Mouse (Mus musculus): ENCODE measurements around the gene Sphk2.

Gene Sphk2

DNA sequence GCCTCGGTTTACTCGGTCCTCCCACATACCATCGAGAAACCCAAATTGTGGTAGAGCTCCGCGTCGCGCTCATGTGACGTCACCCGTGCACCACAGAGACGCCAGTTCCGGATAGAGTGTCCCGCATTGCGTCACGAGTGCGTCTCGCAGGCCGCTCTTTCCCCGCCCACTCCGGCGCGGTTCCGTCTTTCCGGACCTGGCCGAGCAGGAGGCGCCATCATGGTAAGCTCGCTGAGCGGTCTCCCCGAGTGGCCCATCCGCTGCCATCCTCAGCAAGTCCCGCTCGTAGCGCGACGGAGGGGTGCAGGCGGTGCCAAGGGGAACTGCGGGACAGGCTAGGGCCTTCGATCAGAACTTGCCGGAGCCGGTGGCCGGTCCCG lies at the start of gene Sphk2:
Sphk2 (minus strand) TSS at position 85 of the 380 bp plus-strand sequence.
- DNase-seq = peak; percentile 98

GRCm38 (mm10) chr7:45767500-45767899 lies 49.7 kb upstream of the Sphk2 start:
- DNase-seq = no peak

DNA sequence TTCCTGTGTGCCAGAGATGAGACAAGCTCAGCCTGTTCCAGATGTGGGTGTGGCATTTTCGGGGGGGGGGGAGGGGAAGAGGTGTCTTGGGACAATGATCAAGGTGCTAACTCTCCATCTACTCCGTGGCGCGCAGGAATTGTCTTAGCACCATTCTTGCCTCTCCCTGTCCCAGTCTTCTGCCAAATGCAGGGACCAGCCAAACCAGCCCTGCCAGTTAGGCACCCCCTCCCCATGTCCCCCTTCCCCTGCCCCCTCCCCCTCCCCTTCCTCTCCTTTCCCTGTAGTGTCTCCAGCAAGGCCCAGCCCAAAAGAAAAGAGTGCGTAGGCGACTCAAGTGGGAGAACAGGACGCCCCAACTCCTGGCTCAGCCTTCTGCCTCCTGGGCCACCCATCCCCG lies 49.0 kb upstream of the Sphk2 start:
- no peak for DNase-seq

- no peak for DNase-seq
Measured at GRCm38 (mm10) chr7:45765995-45766394, 48.2 kb upstream of the Sphk2 start.

GRCm38 (mm10) chr7:45760151-45760550 lies 42.3 kb upstream of the Sphk2 start:
- DNase-seq = peak; percentile 35

- peak; percentile 64 for DNase-seq
Measured at GRCm38 (mm10) chr7:45759400-45759799, 41.6 kb upstream of the Sphk2 start.

GRCm38 (mm10) chr7:45755703-45756102 lies 37.9 kb upstream of the Sphk2 start:
- no peak for DNase-seq

GRCm38 (mm10) chr7:45750162-45750561 lies 32.4 kb upstream of the Sphk2 start:
- DNase-seq = no peak

DNA sequence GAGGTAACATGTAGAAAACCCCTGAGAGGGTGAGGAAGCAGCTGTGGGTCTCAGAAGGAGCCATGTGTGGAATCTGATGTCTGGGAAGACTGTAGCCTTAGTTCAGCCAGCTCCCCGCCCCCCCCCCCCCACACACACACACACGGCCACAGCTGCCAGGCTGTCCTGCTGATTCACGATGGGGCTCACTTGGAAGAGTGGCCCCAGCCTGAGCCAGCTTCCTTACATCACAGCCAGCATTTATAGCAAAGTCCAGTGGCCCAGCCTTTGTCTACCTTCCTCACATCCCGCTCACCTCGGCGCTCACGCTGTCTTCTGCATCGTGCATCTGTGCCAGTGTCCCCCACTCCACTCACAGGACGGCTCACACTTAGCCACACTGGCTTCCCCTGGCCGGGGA lies 31.6 kb upstream of the Sphk2 start:
- no peak for DNase-seq

- DNase-seq = no peak
Measured at GRCm38 (mm10) chr7:45748110-45748509, 30.3 kb upstream of the Sphk2 start.

GRCm38 (mm10) chr7:45747450-45747849 lies 29.6 kb upstream of the Sphk2 start:
- DNase-seq = no peak

DNA sequence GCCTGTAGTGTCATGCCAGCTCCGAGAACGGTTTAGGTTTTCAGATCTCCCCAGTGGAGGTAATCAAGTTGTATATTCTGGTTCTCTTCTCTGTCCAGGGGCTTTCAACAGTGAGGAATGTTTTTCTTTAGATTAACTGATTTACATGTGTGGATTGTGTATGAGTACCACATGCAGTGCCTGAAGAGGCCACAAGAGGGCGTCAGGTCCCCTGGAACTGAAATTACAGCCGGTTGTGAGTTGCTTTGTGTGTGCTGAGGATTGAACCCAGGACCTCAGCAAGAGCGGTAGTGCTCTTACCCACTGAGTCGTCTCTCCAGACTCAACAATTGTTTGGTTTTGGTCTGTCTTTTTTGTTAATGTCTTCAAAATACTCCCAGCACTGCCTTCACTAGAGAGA lies 28.7 kb upstream of the Sphk2 start:
- DNase-seq = no peak

- DNase-seq = peak; percentile 25
Measured at GRCm38 (mm10) chr7:45744387-45744786, 26.6 kb upstream of the Sphk2 start.

DNA sequence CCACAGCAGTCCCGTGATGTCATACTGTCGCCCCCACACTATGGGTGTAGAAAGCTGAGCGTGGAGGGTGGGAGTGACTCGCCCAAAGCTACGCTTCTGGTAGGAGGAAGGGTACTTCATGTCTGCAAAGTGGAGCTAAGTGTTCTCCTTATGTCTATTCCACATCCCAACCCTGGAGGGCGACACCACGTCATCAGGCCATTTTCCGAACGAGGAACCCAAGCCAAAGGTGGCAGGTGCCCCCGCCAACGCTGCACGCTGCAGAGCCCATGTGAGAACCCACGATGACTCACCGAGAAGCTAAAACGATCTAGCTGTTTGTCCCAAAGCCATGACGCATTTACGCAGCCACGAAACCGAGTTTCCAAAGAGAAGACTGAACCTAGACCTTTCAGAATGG lies 24.5 kb upstream of the Sphk2 start:
- peak; percentile 26 for DNase-seq

- DNase-seq = peak; percentile 59
Measured at GRCm38 (mm10) chr7:45741777-45742176, 24.0 kb upstream of the Sphk2 start.

DNA sequence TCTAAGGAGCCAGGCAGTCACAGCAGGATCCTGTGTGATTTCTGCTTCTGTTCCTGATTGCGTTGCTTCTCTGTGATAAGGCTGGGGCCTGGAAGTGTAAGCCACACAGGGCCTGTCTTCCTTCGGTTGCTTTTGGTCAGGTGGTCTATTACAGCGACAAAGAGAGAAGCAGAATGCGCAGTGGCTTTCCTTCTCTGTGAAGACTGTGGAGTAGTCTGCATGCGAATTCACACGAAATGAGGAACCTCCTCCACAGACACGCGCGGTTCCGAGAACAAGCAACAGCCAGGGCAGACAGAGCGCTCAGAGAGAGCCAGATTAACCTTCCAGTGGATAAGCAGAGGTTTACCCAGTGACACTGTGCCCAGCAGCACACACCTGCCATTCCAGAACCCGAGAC lies 23.5 kb upstream of the Sphk2 start:
- no peak for DNase-seq

- no peak for DNase-seq
Measured at GRCm38 (mm10) chr7:45739820-45740219, 22.0 kb upstream of the Sphk2 start.

DNA sequence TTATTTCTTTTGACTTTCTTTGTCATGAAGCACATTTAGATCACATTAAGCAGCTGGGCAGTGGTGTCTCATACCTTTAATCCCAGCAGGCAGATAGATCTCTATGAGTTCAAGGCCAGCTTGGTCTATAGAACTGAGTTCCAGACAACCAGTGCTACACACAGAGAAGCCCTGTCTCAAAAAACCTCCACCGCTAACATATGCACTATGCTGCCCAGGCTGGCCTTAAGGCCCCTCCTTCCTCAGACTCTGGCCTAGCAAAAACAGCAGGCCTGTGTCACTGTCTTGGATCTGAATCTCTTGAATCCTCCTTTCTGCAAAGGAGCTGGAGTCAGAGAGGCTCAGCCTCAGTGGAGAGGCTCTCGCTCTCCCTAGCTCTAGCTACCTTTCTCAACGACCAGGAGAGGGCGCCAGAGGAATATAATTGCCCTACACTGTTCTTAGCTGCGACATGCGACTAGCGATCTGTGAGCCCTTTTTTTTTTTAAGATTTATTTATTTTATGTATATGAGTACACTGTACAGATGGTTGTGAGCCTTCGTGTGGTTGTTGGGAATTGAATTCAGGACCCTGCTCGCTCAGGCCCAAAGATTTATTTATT lies 21.5 kb upstream of the Sphk2 start:
- peak; percentile 84 for DNase-seq

- peak; percentile 86 for DNase-seq
Measured at GRCm38 (mm10) chr7:45733477-45733876, 15.7 kb upstream of the Sphk2 start.

GRCm38 (mm10) chr7:45730727-45731431 lies 13.1 kb upstream of the Sphk2 start:
- DNase-seq = peak; percentile 63

DNA sequence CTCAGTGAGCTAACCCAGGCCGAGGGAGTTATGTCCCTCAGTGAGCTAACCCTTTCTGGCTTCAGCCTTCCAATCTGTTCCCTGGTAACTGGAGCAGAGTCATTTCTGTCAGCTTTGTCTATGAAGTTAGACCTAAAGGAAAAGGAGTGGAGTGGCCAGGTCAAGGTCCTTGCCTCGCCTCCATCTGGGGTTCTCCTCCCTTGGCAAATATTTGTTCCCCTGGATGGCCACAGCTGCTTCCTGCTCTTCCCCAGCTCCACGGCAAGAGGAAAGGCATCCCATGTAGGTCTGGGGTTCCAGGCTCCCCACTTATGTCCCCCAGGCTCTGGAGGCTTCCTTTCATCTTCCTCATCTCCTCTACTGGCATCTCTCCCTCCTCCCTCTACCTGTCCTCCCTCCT lies 9.8 kb upstream of the Sphk2 start:
- DNase-seq = no peak

DNA sequence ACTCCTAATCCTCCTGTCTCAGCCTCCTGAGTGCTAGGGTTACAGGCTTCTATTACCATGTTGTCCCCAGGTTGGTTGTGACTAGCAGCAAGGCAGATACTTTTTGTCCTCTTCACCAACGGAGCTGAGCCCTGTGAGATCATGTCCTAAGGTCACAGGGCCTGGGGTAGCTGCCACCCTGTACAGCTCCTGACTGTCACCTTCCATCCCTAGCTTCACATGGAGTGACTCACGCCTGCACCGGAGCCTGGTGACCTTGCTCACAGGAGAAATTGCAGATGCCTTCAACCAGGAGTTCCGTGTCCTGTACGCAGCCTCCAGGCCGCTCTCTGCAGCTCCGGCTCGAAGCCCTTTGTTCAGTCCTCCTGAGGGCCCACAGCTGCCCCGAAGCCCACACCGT lies 8.6 kb upstream of the Sphk2 start:
- no peak for DNase-seq

- DNase-seq = no peak
Measured at GRCm38 (mm10) chr7:45725713-45726112, 7.9 kb upstream of the Sphk2 start, which contains the start of gene Spaca4. TSS of gene Spaca4 (minus strand) at chr7:45725813.

- DNase-seq = no peak
Measured at GRCm38 (mm10) chr7:45725151-45725550, 7.3 kb upstream of the Sphk2 start.

- no peak for DNase-seq
Measured at GRCm38 (mm10) chr7:45723781-45724180, 6.0 kb upstream of the Sphk2 start.
